Mouse (Mus musculus) CH12.LX (cell line): ENCODE measurements around the gene 4933416C03Rik. TPM values are rescaled to one million over a fixed set of nuclear protein-coding genes. Genes with fewer than 3 reads are reported as not detected.

Experiments used
- DNase-seq: peaks from one replicate; pipeline ENCODE4 v3.0.0-alpha.2; 2013; ENCODE audit errors: extremely low read depth
- H3K27ac ChIP-seq: 2 replicates; pipeline ENCODE4 v1.5.1; 2012; ENCODE audit warnings: low read depth, mild to moderate bottlenecking, control low read depth, moderate library complexity; ENCODE audit not compliant: insufficient read depth
- H3K27me3 ChIP-seq: replicated peaks from 2 replicates; pipeline ENCODE3; 2012; ENCODE audit warnings: inconsistent platforms
- H3K36me3 ChIP-seq, 2 experiments: replicated peaks in 1 of 2; 2 replicates each; pipeline versions ENCODE3 to v1.6.1; 2012; ENCODE audit warnings: inconsistent platforms in 1 of 2, low read length in 1 of 2, mild to moderate bottlenecking in 1 of 2, mixed read lengths in 1 of 2, moderate library complexity in 1 of 2; ENCODE audit not compliant: control insufficient read depth in 1 of 2, insufficient read depth in 1 of 2
- H3K4me1 ChIP-seq, 2 experiments: 2 replicates each; pipeline ENCODE4 v1.6.1; 2012; ENCODE audit warnings: inconsistent platforms in 1 of 2, moderate library complexity in 1 of 2; ENCODE audit not compliant: insufficient read depth in 2 of 2, control insufficient read depth in 1 of 2
- H3K4me2 ChIP-seq: 2 replicates; pipeline ENCODE4 v1.6.1; 2012; ENCODE audit warnings: low read depth, mild to moderate bottlenecking, control low read depth; ENCODE audit not compliant: poor library complexity, insufficient read depth, severe bottlenecking
- H3K4me3 ChIP-seq, 3 experiments: fragments of 150-350 bp in 1 of 3; sonication (generic) in 1 of 3; replicated peaks in 1 of 3; 2 replicates each; pipeline versions ENCODE3 to v1.5.1; 2011 to 2012; ENCODE audit warnings: low read depth in 2 of 3, low read length in 2 of 3, mild to moderate bottlenecking in 2 of 3, moderate library complexity in 2 of 3, control low read depth in 1 of 3, improper control_type of control experiment in 1 of 3, inconsistent platforms in 1 of 3, mixed read lengths in 1 of 3; ENCODE audit not compliant: poor library complexity in 1 of 3
- H3K79me2 ChIP-seq: replicated peaks from 2 replicates; pipeline ENCODE4 v1.6.1; 2012; ENCODE audit warnings: mild to moderate bottlenecking, moderate library complexity; ENCODE audit not compliant: control insufficient read depth, poor library complexity, insufficient read depth, severe bottlenecking; ENCODE audit errors: extremely low read depth
- H3K9ac ChIP-seq: 2 replicates; pipeline ENCODE4 v1.6.1; 2012; ENCODE audit warnings: low read depth, mild to moderate bottlenecking, control low read depth, moderate library complexity; ENCODE audit not compliant: insufficient read depth
- H3K9me3 ChIP-seq: replicated peaks from 2 replicates; pipeline ENCODE3; 2012; ENCODE audit warnings: low read length, inconsistent platforms, mixed read lengths
- CHD1 ChIP-seq: IDR thresholded peaks from 2 replicates; pipeline ENCODE4 v1.6.1; 2012; ENCODE audit warnings: low read depth, low read length, improper control_type of control experiment, inconsistent platforms
- CHD2 ChIP-seq: IDR thresholded peaks from 2 replicates; pipeline ENCODE4 v1.6.1; 2011; ENCODE audit warnings: low read length, improper control_type of control experiment
- CTCF ChIP-seq, 2 experiments: IDR thresholded peaks in 1 of 2; conservative IDR thresholded peaks in 1 of 2; 2 replicates each; pipeline ENCODE4 v1.5.1; 2011 to 2012; ENCODE audit warnings: low read depth in 2 of 2, low read length in 2 of 2, improper control_type of control experiment in 1 of 2, inconsistent platforms in 1 of 2, mild to moderate bottlenecking in 1 of 2, moderate library complexity in 1 of 2
- E2F4 ChIP-seq: IDR thresholded peaks from 2 replicates; pipeline ENCODE4 v1.6.1; 2011; ENCODE audit warnings: low read depth, low read length, improper control_type of control experiment; ENCODE audit not compliant: insufficient replicate concordance
- ELF1 ChIP-seq: IDR thresholded peaks from 2 replicates; pipeline ENCODE4 v1.6.1; 2014; ENCODE audit warnings: low read depth, mild to moderate bottlenecking, inconsistent platforms, low read length, improper control_type of control experiment
- EP300 ChIP-seq: IDR thresholded peaks from 2 replicates; pipeline ENCODE4 v1.6.1; 2011; ENCODE audit warnings: low read length, improper control_type of control experiment
- ETS1 ChIP-seq: conservative IDR thresholded peaks from 2 replicates; pipeline ENCODE4 v1.6.1; 2012; ENCODE audit warnings: low read depth, mild to moderate bottlenecking, inconsistent platforms, low read length, improper control_type of control experiment, moderate library complexity
- HCFC1 ChIP-seq: IDR thresholded peaks from 2 replicates; pipeline ENCODE4 v1.6.1; 2012; ENCODE audit warnings: low read depth, mild to moderate bottlenecking, inconsistent platforms, low read length, improper control_type of control experiment
- IRF4 ChIP-seq: IDR thresholded peaks from 2 replicates; pipeline ENCODE4 v1.6.1; 2014; ENCODE audit warnings: low read depth, mild to moderate bottlenecking, inconsistent platforms, low read length, improper control_type of control experiment
- JUN ChIP-seq: IDR thresholded peaks from 2 replicates; pipeline ENCODE4 v1.6.1; 2011; ENCODE audit warnings: low read depth, mild to moderate bottlenecking, low read length, improper control_type of control experiment, moderate library complexity; ENCODE audit not compliant: insufficient read depth
- JUND ChIP-seq: conservative IDR thresholded peaks from 2 replicates; pipeline ENCODE4 v1.6.1; 2011; ENCODE audit warnings: low read depth, low read length, improper control_type of control experiment
- KAT2A ChIP-seq: IDR thresholded peaks from 2 replicates; pipeline ENCODE4 v1.6.1; 2012; ENCODE audit warnings: low read length, improper control_type of control experiment, inconsistent platforms; ENCODE audit not compliant: insufficient replicate concordance
- MEF2A ChIP-seq: IDR thresholded peaks from 2 replicates; pipeline ENCODE4 v1.6.1; 2014; ENCODE audit warnings: low read depth, mild to moderate bottlenecking, inconsistent platforms, low read length, improper control_type of control experiment, borderline replicate concordance
- NELFE ChIP-seq: IDR thresholded peaks from 2 replicates; pipeline ENCODE4 v1.6.1; 2011; ENCODE audit warnings: low read depth, low read length, improper control_type of control experiment
- NRF1 ChIP-seq: IDR thresholded peaks from 2 replicates; pipeline ENCODE4 v1.6.1; 2014; ENCODE audit warnings: low read depth, mild to moderate bottlenecking, inconsistent platforms, low read length, improper control_type of control experiment, moderate library complexity
- PAX5 ChIP-seq: IDR thresholded peaks from 2 replicates; pipeline ENCODE4 v1.6.1; 2012; ENCODE audit warnings: low read length, inconsistent platforms, mixed read lengths
- POLR2AphosphoS2 ChIP-seq: IDR thresholded peaks from 2 replicates; pipeline ENCODE4 v1.6.1; 2011; ENCODE audit warnings: low read depth, low read length, improper control_type of control experiment
- RAD21 ChIP-seq: IDR thresholded peaks from 2 replicates; pipeline ENCODE4 v1.6.1; 2011; ENCODE audit warnings: low read depth, mild to moderate bottlenecking, low read length, improper control_type of control experiment, moderate library complexity
- RCOR1 ChIP-seq: conservative IDR thresholded peaks from 2 replicates; pipeline ENCODE4 v1.6.1; 2012; ENCODE audit warnings: low read depth, mild to moderate bottlenecking, inconsistent platforms, low read length, improper control_type of control experiment
- SMC3 ChIP-seq: IDR thresholded peaks from 2 replicates; pipeline ENCODE4 v1.6.1; 2011; ENCODE audit warnings: low read depth, low read length, improper control_type of control experiment
- TCF12 ChIP-seq: IDR thresholded peaks from 2 replicates; pipeline ENCODE4 v1.6.1; 2014; ENCODE audit warnings: low read depth, mild to moderate bottlenecking, inconsistent platforms, low read length, improper control_type of control experiment
- UBTF ChIP-seq: IDR thresholded peaks from 2 replicates; pipeline ENCODE4 v1.6.1; 2012; ENCODE audit warnings: low read depth, mild to moderate bottlenecking, inconsistent platforms, low read length, improper control_type of control experiment, moderate library complexity
- USF2 ChIP-seq: conservative IDR thresholded peaks from 2 replicates; pipeline ENCODE4 v1.6.1; 2011; ENCODE audit warnings: low read depth, low read length, improper control_type of control experiment
- ZKSCAN1 ChIP-seq: IDR thresholded peaks from 2 replicates; pipeline ENCODE4 v1.6.1; 2012; ENCODE audit warnings: low read depth, inconsistent platforms, low read length, improper control_type of control experiment, borderline replicate concordance
- ZMIZ1 ChIP-seq: IDR thresholded peaks from 2 replicates; pipeline ENCODE4 v1.6.1; 2012; ENCODE audit warnings: low read depth, mild to moderate bottlenecking, inconsistent platforms, low read length, improper control_type of control experiment
- dilution Hi-C: fragments of 300-500 bp; cut with MboI; formaldehyde crosslinking; loops from 2 replicates; pipeline ENCODE4 v1.14.3; 2020; ENCODE audit warnings: low sequenced_read_pairs; ENCODE audit not compliant: extremely low pct_unique_long_range_greater_than_20kb, extremely low pct_ligation_motif_present
- in situ Hi-C: fragments of 300-500 bp; cut with MboI; formaldehyde crosslinking; loops from 3 replicates; pipeline ENCODE4 v1.14.3; 2019; ENCODE audit warnings: low sequenced_read_pairs, low pct_ligation_motif_present, low pct_unique_long_range_greater_than_20kb, mixed read lengths
- polyA plus RNA-seq: library from polyadenylated mRNA; unstranded; fragments of >175 nt; gene quantifications from 2 replicates; pipeline ENCODE4 v1.2.1, GENCODE M21; 2012; ENCODE audit warnings: low read depth; ENCODE audit not compliant: insufficient read length
- total RNA-seq, 2 experiments: library from RNA; depleted of rRNA; stranded (reverse); fragments of 300-350 nt in 1 of 2; fragments of >200 nt in 1 of 2; gene quantifications; 2 replicates each; pipeline ENCODE4 v1.2.3; 2012 to 2014

Gene 4933416C03Rik
- total RNA-seq (2012; rRNA removed) (not detected in 2 replicates), total RNA-seq (2014; rRNA removed) (not detected in 2 replicates), polyA plus RNA-seq (not detected in 2 replicates)

DNA sequence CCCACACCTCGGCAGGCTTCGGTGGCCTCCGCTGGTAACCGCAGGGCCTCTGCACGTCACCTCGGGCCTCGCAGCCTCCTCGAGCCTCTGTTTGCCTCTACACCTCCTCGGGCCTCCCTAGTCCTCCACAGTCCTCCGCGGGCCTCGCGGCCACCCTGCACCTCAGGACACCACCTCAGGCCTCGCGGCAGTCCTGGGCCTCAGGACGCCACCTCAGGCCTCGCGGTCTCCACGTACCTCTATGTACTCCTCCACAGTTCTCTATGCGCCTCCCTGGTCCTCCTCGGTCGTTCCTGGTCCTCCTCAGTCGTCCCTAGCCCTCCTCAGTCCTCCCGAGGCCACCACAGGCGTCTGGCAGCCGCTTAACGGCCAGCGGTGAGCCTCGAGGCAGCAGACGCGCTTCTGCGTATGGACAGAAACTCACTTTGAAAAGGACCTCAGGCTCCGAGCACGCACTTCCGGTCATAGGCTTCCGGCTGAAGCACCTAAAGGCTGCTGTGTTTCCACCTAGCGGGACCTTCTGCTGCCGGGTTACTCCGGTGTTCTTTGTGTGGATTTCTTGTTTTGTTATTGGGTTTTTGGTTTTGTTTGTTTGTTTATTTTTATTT, at the start of gene 4933416C03Rik:
TSS of gene 4933416C03Rik (minus strand) at position 51 of the 608 bp plus-strand sequence.
- no peak within 1 kb of the TSS for H3K4me3 ChIP-seq
- no peak within 1 kb of the TSS for H3K27ac ChIP-seq
- H3K79me2 ChIP-seq: no peaks in the 10 kb centered on the region
- no peak within 1 kb of the TSS for H3K4me2 ChIP-seq
- H3K4me1 ChIP-seq: no peaks in the 10 kb centered on the region
- dilution Hi-C loops: no loop called here
- no peaks in the 10 kb centered on the region for H3K36me3 ChIP-seq
- TF ChIP-seq ZMIZ1: no peak
- TF ChIP-seq TCF12: no peak
- TF ChIP-seq CTCF (conservative IDR thresholded peaks at IDR 0.05 in 1 of 2, IDR thresholded peaks at IDR 0.05 in 1 of 2; ENCODE audit: low read depth in 2 of 2, low read length in 2 of 2): no peak
- no peak for TF ChIP-seq RAD21
- no peak for TF ChIP-seq USF2
- no peak for TF ChIP-seq PAX5
- TF ChIP-seq NRF1: no peak
- no peak for TF ChIP-seq SMC3
- TF ChIP-seq HCFC1: no peak
- no peak for TF ChIP-seq ZKSCAN1
- TF ChIP-seq CHD1: no peak
- TF ChIP-seq CHD2: no peak
- no peak for TF ChIP-seq ELF1
- no peak for TF ChIP-seq NELFE
- TF ChIP-seq, all 38 proteins: peak for 0
- DNase-seq: no peak
- Histone ChIP-seq H3K27me3 (no peaks in the 10 kb centered on the region), H3K9me3 (peaks cover 4% of the 10 kb centered on the region), H3K9ac (no peak within 1 kb of the TSS)
- in situ Hi-C loops: no loop called here

DNA sequence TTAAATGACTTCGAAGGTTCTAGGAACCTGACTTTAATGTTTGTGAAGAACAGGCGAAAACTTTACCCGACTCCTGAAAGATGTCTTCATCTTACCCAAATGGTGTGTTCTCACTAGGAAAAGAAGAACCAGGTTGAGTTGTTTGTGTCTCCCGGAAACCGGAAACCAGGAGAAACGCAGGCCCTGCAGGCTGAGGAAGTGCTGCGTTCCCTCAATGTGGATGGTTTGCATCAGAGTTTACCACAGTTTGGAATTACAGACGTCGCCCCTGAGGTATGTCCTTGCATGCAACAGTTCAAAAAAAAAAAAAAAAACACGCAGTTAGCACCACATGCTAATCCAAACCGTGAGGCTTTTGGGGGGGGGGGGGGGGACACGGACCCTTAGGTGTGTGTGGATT, 48.6 kb upstream of the 4933416C03Rik start:
- H3K9ac ChIP-seq: no peak overlapping the region
- no peaks in the 10 kb centered on the region for H3K4me1 ChIP-seq
- no peaks in the 10 kb centered on the region for H3K27me3 ChIP-seq
- no peak for TF ChIP-seq UBTF
- no peak for TF ChIP-seq CTCF (conservative IDR thresholded peaks at IDR 0.05 in 1 of 2, IDR thresholded peaks at IDR 0.05 in 1 of 2; ENCODE audit: low read depth in 2 of 2, low read length in 2 of 2)
- no peak for TF ChIP-seq NRF1
- no peak for TF ChIP-seq CHD1
- no peak for TF ChIP-seq EP300
- no peak for TF ChIP-seq POLR2AphosphoS2
- no peak for TF ChIP-seq JUND
- no peak for TF ChIP-seq CHD2
- TF ChIP-seq JUN: no peak
- TF ChIP-seq RCOR1: no peak
- TF ChIP-seq ETS1: no peak
- no peak for TF ChIP-seq E2F4
- no peak for TF ChIP-seq KAT2A
- TF ChIP-seq MEF2A: no peak
- TF ChIP-seq ZMIZ1: no peak
- TF ChIP-seq IRF4: no peak
- TF ChIP-seq, all 38 proteins: peak for 0
- no peaks in the 10 kb centered on the region for H3K9me3 ChIP-seq
- dilution Hi-C loops (no loop called here), in situ Hi-C loops (no loop called here)
- H3K4me2 ChIP-seq: no peak overlapping the region
- H3K79me2 ChIP-seq: no peaks in the 10 kb centered on the region
- H3K27ac ChIP-seq: no peak overlapping the region
- H3K36me3 ChIP-seq: no peaks in the 10 kb centered on the region
- H3K4me3 ChIP-seq: no peak overlapping the region
- DNase-seq: no peak
